Mouse (Mus musculus) heart, adult 9 months (tissue): ENCODE measurements around the gene A930004D18Rik.

ENCODE experiments used
- DNase-seq, 2 experiments: peaks; one replicate each; pipeline ENCODE4 v3.0.0; 2022; ENCODE audit warnings: low spot score in 2 of 2

The A930004D18Rik gene

GRCm38 (mm10) chr2:18053243-18053950, 15.9 kb upstream of the A930004D18Rik start:
- no peak for DNase-seq

GRCm38 (mm10) chr2:18052581-18052980, 15.0 kb upstream of the A930004D18Rik start:
- no peak for DNase-seq

GRCm38 (mm10) chr2:18051831-18052170, 14.3 kb upstream of the A930004D18Rik start:
- no peak for DNase-seq

GRCm38 (mm10) chr2:18051026-18051830, 13.7 kb upstream of the A930004D18Rik start:
- DNase-seq: no peak

GRCm38 (mm10) chr2:18050541-18050985, 13.0 kb upstream of the A930004D18Rik start:
- peak in 1 of 2 experiments; percentile 45 for DNase-seq

- no peak for DNase-seq
These were observed 12.5 kb upstream of the A930004D18Rik start for GRCm38 (mm10) chr2:18050018-18050417.

GRCm38 (mm10) chr2:18049279-18049821, 11.8 kb upstream of the A930004D18Rik start:
- DNase-seq: no peak

GRCm38 (mm10) chr2:18048453-18049075, 11.0 kb upstream of the A930004D18Rik start, which contains the start of gene Skida1:
Gene Skida1 (minus strand): TSS chr2:18049051.
- peak in 1 of 2 experiments; percentile 51 for DNase-seq

GRCm38 (mm10) chr2:18047646-18048452, 10.3 kb upstream of the A930004D18Rik start:
- DNase-seq: peak; percentile 72 to 77

- DNase-seq: peak; percentile 71 to 73
These were observed 9.5 kb upstream of the A930004D18Rik start for GRCm38 (mm10) chr2:18046758-18047645.

GRCm38 (mm10) chr2:18046186-18046585, 8.6 kb upstream of the A930004D18Rik start:
- no peak for DNase-seq

- no peak for DNase-seq
These were observed 8.2 kb upstream of the A930004D18Rik start for GRCm38 (mm10) chr2:18045781-18046181.

- DNase-seq: no peak
These were observed 7.7 kb upstream of the A930004D18Rik start for GRCm38 (mm10) chr2:18045143-18045780.

- no peak for DNase-seq
These were observed 3.8 kb upstream of the A930004D18Rik start for GRCm38 (mm10) chr2:18041199-18041885.

GRCm38 (mm10) chr2:18040347-18041160, 3.0 kb upstream of the A930004D18Rik start:
- no peak for DNase-seq

GRCm38 (mm10) chr2:18039566-18040290, 2.2 kb upstream of the A930004D18Rik start:
- no peak for DNase-seq

- no peak for DNase-seq
These were observed 1.4 kb upstream of the A930004D18Rik start for GRCm38 (mm10) chr2:18038895-18039371.
